Mouse (Mus musculus) layer of hippocampus, postnatal 10 days (tissue): ENCODE measurements at regions not wholly inside any gene's neighbourhood (a gene's known extent, or its start where the extent isn't known, plus 50 kb on each side); places are given as distances from the start of the nearest gene placed in this dataset.

ENCODE experiments used
- DNase-seq, 2 experiments: peaks; one replicate each; pipeline ENCODE4 v3.0.0; 2021; ENCODE audit warnings: low spot score in 2 of 2

GRCm38 (mm10) chr2:9589200-9589599 is 291.9 kb upstream of the 4930412O13Rik start:
- DNase-seq, result no peak

DNA sequence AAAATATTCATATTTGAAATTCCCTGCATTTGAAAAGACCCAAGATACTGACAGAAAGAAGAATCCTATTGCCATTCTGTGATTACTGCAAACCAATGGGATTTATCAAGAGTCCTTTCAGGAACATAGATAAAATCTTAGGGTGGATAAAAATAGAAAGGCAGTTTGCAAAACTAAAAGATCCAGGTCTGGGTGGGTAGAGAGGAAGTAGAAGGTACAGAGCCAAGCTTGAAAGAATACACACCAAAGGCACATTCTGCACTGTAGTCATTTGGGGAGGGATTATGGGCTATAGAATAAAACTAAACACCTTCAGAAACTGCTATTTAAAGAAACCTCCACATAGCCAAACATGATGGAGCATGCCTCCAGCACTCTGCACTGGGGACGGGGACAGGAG is 288.5 kb upstream of the 4930412O13Rik start:
- no peak for DNase-seq

DNA sequence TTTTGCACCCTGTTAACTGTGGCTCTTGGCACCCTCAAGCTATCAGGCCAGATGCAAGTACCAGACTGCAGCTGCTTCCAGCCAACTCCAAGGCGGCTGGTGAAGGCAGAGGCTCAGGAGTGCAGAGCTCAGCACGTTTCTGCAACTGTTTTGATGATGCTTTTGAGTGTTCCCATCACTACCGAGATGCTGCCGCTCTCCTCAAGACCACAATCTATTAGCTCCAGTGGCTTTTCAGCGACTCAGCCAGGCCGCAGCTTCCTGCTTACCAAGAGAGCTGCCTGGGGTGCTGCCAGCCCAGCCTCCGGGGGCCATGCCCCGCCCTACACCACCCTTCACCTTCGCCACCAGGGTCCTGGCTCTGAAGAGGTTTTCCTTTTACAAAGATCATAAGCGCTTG is 287.1 kb upstream of the 4930412O13Rik start:
- no peak for DNase-seq

DNA sequence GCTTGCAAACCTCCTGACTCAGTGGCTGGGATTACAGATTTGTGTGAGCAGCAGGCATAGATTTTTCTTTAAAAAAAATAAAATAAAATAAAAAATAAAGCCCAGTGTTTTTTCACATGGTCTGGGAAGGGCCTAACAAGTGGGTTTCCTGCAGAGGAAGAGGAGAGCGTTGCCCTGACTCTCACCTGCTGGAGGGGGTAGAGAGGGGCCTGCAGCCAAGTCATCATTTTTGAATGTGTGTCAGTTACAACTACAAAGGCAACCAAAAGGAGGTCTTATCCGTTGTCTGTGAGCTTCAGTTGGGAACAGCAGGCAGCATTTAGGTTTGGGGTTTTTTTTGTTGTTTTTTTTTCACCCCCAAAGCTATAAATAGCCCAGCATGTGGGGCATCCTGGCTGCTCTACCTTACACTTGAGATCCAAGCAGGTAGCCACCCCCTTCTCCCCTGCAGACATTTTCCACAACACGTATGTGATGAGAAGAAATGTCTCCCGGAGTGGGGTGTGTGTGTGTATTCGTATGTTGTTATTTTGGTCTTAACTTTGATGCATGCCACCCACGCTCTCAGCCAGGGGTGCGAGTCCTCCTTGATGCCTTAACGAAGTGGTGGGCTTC is 285.7 kb upstream of the 4930412O13Rik start:
- DNase-seq, result no peak

GRCm38 (mm10) chr2:9596135-9596534 is 284.9 kb upstream of the 4930412O13Rik start:
- DNase-seq, result no peak

- DNase-seq, result no peak
Measured at GRCm38 (mm10) chr2:9604984-9605383, 276.1 kb upstream of the 4930412O13Rik start.

- DNase-seq, result no peak
Measured at GRCm38 (mm10) chr2:9607547-9607946, 273.5 kb upstream of the 4930412O13Rik start.

DNA sequence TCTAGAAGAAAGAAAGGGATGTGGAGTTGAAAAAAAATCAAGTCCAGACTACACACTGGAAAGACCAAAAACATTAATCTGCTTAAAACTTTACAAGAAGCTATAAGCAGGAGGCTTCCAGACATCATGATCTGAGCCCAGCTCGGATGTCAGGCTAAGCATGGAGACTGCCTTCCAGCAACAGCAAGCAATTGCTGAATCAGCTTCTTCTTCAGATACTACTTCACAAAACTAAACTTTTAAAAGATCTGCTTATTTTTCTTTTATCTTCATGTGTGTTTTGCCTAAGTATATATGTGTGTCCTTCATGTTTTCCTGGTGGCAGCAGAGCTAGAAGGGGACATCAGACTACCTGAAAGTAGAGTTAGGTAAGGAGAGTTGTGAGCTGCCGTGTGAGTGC is 266.6 kb upstream of the 4930412O13Rik start:
- DNase-seq, result no peak

GRCm38 (mm10) chr2:9616292-9616691 is 264.8 kb upstream of the 4930412O13Rik start:
- DNase-seq, result no peak

DNA sequence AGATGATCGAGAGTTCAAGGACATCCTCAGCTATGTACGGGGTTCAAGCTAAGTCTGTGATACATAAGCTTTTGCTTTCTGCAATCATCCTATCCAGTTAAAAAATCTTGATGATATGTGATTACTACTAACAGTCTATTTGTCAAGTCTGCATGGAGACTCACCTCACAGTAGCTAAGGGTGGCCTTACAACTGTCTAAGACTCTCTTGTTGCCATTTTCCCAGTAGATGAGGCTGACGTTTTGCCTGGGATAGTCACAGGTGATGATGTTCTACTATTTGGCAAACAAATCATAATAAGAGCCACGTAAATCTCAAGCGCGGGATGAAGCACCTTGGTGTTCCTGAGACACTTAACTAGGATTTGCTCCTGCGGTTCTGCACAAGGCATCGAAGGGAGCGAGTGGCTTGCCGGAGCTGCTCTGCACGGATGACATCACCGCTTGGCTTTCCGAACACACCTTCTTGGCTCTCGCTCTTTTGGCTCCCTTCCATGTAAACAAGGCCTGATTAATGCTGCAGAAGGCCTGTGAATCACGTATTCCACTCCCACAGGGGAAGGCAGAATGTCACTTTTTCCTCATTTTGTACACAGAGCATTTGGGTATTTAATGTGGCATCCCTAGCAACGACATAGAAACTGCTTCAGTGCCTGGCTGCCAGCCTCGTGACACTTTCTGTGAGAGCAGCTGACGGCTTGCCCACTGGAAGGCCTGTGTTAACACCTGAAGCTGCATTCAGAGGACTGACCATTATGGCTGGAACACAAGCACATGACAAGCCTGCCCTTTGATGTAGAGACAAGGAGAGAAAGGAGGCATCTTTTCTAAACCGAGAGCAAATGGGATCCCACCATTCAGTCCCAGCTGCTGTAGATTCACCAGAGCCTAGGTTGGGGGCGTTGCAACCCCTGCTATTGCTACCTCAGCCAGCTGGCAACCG is 260.5 kb upstream of the 4930412O13Rik start:
- peak; percentile 71 to 76 for DNase-seq

- no peak for DNase-seq
Measured at GRCm38 (mm10) chr2:9623702-9624101, 257.4 kb upstream of the 4930412O13Rik start.

GRCm38 (mm10) chr2:9628026-9628425 is 253.0 kb upstream of the 4930412O13Rik start:
- no peak for DNase-seq

GRCm38 (mm10) chr2:9632719-9633446 is 248.2 kb upstream of the 4930412O13Rik start:
- no peak for DNase-seq

GRCm38 (mm10) chr2:9639262-9639661 is 241.8 kb upstream of the 4930412O13Rik start:
- DNase-seq, result no peak

DNA sequence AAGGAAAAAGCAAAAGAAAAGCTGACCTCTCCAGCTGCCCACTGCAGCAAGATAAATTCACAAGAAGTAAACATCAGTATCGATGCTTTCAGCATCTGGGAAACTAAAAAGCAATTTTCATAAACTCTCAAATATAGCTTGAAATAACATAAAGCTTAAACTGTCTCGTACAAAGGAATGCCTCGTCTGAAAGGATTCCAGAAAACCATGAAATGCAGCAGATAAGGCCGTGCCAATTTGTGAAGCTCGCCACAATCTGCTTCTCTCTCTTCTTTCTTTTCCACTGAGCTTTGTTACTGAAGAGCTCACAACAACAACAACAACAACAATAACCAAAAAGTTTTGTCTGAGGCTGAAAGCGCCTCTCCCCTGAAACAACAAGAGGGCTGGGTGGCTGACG is 239.4 kb upstream of the 4930412O13Rik start:
- DNase-seq, result no peak

- no peak for DNase-seq
Measured at GRCm38 (mm10) chr2:9642411-9642810, 238.6 kb upstream of the 4930412O13Rik start.

GRCm38 (mm10) chr2:9646466-9646865 is 234.6 kb upstream of the 4930412O13Rik start:
- DNase-seq, result no peak

DNA sequence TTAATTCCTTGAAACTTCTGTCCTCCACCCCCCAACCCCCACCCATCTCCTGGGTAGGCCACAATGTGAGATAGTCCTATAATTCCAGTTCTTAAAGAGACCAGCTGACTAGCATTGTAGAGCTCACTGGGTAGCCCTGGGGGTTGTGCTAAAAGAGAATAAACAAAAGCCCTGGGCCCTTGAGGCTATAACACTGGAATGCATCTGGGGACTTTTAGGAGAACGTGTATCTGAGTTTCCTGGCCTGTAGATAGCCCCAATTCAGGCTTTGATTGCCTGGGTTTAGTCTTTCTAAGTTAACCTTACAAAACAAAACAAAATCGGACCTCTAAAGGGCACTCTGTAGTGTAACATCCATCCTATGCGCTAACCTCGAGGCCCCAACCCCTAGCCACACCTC is 234.1 kb upstream of the 4930412O13Rik start:
- no peak for DNase-seq

DNA sequence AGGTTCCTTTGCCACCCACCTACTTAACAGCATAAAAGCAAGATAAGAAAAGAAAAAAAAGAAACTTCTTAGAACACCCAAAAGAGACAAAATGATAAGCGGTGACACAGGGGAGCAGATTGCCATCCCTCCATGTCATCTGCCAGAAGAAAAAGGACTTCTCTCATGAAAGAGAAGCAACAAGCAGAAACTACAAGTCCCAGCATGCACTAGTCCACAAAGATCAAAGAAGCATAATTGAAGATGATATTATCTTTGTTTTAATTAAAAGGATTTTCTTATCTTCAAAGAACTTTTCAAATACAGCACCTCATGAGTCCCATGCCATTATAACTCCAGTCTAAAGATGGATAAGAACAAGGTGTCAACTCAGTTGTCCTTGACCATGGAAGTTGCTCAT is 231.0 kb upstream of the 4930412O13Rik start:
- DNase-seq, result no peak

GRCm38 (mm10) chr2:9658880-9659279 is 222.2 kb upstream of the 4930412O13Rik start:
- no peak for DNase-seq

DNA sequence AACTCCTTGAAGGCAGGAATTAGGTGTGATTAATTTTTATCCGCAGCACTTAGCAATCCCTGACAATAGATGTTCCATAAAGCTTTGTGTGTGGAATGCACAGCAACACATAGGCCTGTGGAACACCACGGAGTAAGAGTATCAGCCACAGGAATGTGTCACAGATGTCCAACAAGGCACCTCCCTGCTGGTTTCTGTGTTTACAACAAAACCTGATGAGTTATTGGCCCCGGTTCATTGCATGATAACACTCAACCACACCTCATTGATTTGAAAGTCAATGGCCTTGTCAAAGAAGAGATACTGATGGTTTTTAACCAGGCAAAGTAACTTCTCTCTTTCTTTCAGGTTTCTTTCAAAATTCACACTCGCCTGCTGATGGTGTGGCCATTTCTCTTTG is 211.4 kb upstream of the 4930412O13Rik start:
- no peak for DNase-seq

GRCm38 (mm10) chr2:9681691-9682152 is 199.3 kb upstream of the 4930412O13Rik start:
- no peak for DNase-seq
